Mouse (Mus musculus): ENCODE data around the gene Ces2b.
"Not testable (repeated sequence)": the region's sequence is repeated elsewhere in the genome, so short reads cannot be mapped to it uniquely, and the experiment has no call there.

Ces2b gene

DNA sequence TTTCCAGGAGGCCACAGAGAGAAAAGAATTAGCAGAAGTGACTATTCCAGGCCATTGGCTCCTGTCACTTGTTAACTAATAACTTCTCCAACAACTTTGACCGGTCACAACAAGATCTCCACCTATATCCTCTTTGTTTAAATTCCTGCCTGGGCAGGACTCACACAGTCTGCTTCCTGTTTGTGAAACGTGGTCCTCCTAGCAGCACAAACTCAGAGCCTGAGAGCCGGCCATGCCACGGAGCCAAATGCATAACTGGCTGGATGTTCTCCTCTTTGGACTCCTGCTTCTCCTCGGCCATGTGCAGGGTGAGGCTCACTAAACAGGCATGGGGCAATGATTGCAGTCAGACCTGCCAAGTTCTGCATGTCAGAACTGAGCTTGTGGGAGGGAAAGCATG, at the start of gene Ces2b:
Gene Ces2b, plus strand, starts transcription at position 133 of the 400 bp plus-strand sequence.
- peak; percentile 13 to 24 for DNase-seq (ENCODE audit: low spot score in 2 of 2)

DNA sequence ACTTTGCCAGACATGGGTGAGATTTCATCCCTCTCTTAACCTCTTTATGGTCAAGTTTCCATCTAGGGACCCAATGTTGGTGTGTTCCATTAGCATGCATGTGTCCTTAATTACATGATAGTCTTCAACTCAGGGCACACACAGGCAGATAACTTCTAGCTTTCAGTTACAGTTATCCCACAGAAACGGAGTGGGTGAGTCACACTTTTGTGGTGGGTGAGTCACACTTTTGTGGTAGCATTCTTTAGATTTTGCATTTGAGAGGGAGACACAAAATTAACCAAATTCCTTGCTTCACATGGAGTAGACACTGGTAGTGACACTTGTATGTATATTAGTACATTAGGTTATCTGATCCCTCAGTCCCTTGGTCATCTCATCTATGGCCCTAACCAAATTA, 44.3 kb upstream of the Ces2b start:
- no peak for DNase-seq (ENCODE audit: low spot score in 2 of 2)

DNA sequence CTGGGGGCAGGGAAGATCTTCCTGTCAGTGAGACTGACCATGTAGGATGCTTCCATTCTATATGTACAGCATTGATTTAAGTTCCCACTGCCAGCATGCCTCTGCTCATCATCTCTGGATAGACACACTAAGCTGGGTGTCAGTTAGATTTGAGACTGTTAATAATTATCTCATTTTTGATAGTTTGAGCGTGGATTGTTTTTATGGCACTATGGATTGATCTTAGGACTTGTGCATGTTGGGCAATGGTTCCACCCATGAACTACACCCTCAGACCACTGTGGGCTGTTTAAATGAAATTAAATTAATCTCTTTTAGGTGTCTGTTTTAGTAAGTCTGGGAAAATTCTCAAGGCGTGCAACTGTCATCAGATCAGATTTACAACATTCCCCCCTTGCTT, 42.4 kb upstream of the Ces2b start:
- no peak for DNase-seq (ENCODE audit: low spot score in 2 of 2)

- no peak for DNase-seq (ENCODE audit: low spot score in 2 of 2)
Measured at GRCm38 (mm10) chr8:104789886-104790680, 41.3 kb upstream of the Ces2b start.

GRCm38 (mm10) chr8:104799385-104799784, 32.0 kb upstream of the Ces2b start:
- no peak for DNase-seq (ENCODE audit: low spot score in 2 of 2)

- DNase-seq (ENCODE audit: low spot score in 2 of 2) = no peak
Measured at GRCm38 (mm10) chr8:104806127-104806526, 25.2 kb upstream of the Ces2b start.

DNA sequence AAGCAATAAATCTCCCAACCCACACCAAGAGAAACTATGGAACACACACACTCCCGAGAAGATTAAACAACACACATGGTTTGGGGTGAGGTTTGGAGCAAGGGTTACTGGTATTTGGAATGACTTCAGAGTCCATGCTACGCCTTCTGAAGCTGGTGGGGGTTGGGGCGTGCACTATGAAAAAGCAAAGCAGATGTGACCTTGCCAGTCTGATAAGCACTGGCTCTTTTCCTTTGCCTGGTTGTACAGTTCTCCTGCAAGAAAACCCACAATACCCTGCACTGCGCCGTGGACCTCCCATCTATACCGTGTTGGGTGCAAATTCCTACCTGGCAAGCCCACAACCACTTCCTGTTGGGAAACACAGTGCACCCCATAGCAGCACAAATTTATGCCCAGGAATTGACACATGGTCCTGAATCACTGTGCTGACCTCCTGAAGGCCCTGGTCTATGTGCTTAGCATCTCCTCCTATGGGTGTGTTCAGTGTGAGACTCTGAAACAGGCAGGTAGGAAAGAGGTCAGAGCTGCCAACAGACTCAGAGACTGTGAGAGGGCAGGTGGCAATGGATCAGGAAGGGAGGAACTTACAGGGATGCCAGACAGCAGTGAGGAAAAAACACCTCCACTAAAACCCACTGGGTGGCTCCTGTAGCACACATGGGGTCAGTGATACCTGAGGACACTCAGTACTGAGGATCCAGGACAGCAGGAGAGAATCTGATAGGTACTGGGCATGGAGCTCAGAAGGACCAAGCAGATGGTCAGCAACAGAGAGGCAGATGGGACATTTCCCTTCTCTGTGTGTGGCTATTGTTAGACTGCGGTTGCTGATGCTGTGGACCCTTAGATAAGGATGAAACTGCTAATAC, 22.6 kb upstream of the Ces2b start:
- no peak for DNase-seq (ENCODE audit: low spot score in 2 of 2)

DNA sequence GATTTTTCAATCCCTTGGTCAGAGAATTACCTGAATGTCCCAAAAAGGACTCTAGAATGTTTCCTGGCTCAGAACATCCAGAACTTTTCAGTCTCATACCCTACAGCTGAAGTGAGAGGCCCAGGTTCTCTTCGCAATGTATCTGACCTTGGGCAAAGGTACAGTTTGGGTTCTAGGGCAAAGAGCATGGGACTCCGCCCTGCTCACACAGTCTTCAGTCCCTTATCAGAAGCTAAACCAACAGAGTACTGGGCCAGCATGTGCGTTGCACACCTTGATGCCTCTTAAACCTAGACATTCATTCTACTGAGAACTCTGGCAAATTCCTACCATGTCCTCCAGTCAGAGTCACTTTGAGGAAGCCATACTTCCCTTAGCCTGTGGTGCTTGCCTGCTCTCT, 21.9 kb upstream of the Ces2b start:
- no peak for DNase-seq (ENCODE audit: low spot score in 2 of 2)

GRCm38 (mm10) chr8:104826912-104827311, 4.5 kb upstream of the Ces2b start:
- no peak for DNase-seq (ENCODE audit: low spot score in 2 of 2)

GRCm38 (mm10) chr8:104828221-104828620, 3.2 kb upstream of the Ces2b start:
- no peak for DNase-seq (ENCODE audit: low spot score in 2 of 2)

DNA sequence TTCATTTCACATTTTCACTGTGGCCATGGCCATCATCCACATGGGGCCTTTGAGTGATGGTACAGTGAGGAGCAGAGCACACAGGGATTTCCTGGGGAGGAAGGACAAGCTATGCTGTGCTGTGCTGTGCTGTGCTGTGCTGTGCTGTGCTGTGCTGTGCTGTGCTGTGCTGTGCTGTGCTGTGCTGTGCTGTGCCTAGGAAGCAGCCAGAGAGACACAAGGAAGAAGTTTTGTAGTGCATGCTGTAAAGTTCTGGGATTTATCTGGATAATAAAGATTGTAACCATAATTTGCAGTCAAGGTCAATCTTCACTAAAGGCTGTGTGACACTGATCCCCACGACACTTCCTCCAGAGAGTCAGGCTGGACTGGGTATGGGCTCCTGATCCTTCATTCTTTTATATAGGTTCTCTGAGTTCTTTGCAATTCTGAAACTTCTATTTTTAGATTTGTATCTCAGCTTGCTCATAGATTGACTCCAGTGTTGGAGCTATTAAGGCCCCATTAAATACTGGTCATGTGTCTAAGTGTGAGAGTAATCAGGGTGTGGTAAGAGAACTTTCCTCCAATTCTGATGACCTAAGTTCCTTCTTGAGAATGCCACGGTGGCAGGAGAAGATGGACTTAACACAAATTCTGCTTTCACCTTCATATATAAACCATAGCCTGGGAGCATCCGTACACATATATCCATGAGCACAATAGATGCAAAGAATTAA, 10.1 kb downstream of the Ces2b start:
- DNase-seq (ENCODE audit: low spot score in 2 of 2) = no peak

GRCm38 (mm10) chr8:104846831-104847230, 15.5 kb downstream of the Ces2b start, which contains the start of gene Ces2c:
Gene Ces2c, plus strand, starts transcription at chr8:104847068.
- no peak for DNase-seq (ENCODE audit: low spot score in 2 of 2)

GRCm38 (mm10) chr8:104847741-104848462, 16.5 kb downstream of the Ces2b start:
- no peak for DNase-seq (ENCODE audit: low spot score in 2 of 2)

DNA sequence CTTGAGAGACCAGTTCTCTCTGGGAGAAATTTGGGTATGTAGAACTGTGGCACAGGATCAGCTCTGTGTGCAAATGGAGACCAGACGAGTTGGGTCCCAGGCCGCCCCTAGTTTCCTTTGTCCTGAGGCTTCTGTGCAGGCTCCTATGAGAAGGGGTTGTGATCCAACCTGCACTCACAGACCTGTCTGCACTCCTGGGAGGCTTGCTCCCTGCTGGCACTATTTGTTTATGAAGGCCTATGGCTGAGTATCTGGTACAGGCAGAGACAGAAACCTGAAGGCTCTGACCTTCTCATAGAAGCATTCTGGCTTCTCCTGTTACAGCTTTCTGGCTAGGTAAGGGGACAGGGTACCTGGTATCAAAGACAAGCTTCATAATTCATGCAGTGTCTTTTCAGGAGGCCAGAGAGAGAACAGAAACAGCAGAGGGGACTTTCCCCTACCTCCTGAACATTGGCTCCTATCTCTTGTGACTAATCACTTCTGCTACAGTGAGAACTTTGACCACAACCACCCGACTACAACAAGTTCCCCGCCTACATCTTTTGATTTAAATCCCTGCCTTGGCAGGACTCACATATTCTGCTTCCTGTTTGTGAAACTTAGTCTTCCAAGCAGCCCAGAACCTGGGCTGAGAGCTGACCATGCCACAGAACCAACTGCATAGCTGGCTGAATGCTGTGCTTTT, 35.6 kb downstream of the Ces2b start:
- DNase-seq (ENCODE audit: low spot score in 2 of 2) = not testable (repeated sequence)

DNA sequence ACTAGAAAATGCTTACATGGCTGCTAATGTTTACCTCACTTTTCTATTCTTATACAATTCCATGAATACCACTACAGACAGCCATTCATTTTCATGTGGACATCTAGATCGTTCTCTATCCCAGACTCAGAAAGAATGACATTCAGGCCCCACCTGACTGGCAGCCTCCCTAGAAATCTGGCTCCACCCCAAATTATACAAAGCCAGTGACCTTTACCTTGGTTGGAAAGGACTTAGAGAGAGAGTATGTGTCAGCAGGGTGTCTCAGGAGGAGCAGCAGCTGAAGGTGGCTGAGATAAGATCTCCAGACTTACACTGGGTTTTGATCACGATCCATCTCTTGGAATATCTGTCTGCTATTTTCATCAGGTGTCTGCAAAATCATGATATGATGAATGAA, 37.5 kb downstream of the Ces2b start:
- not testable (repeated sequence) for DNase-seq (ENCODE audit: low spot score in 2 of 2)

GRCm38 (mm10) chr8:104886223-104886926, 55.0 kb downstream of the Ces2b start:
- not testable (repeated sequence) for DNase-seq (ENCODE audit: low spot score in 2 of 2)
